Mouse (Mus musculus) stomach, postnatal 0 days (tissue): ENCODE results near the gene Prn. TPM values are rescaled to one million over a fixed set of nuclear protein-coding genes. Genes with fewer than 3 reads are reported as not detected.

Experiments
- ATAC-seq: fragments of 200-750 bp; cut with Nextera tagmentation; 2 replicates; pipeline ENCODE4 v1.8.0; 2017; ENCODE audit not compliant: low FRiP score, low TSS enrichment
- DNase-seq: peaks from one replicate; pipeline ENCODE4 v3.0.0-alpha.2; 2016; ENCODE audit warnings: low spot score
- H3K27ac ChIP-seq: fragments of 300-500 bp; sonication (generic); replicated peaks from 2 replicates; pipeline ENCODE4 v1.5.1; 2014; ENCODE audit warnings: mild to moderate bottlenecking, control low read depth
- H3K27me3 ChIP-seq: fragments of 300-500 bp; sonication (generic); 2 replicates; pipeline ENCODE4 v1.6.1; 2014; ENCODE audit warnings: low read length; ENCODE audit not compliant: control insufficient read depth, insufficient read depth
- H3K36me3 ChIP-seq: fragments of 300-500 bp; sonication (generic); 2 replicates; pipeline ENCODE4 v1.6.1; 2014; ENCODE audit warnings: low read length, mixed read lengths; ENCODE audit not compliant: control insufficient read depth, insufficient read depth
- H3K4me1 ChIP-seq: fragments of 300-500 bp; sonication (generic); replicated peaks from 2 replicates; pipeline ENCODE4 v1.6.1; 2014; ENCODE audit warnings: antibody characterized with exemption; ENCODE audit not compliant: control insufficient read depth, insufficient read depth
- H3K4me2 ChIP-seq: fragments of 300-500 bp; sonication (generic); replicated peaks from 2 replicates; pipeline ENCODE4 v1.6.1; 2014; ENCODE audit warnings: low read depth, mild to moderate bottlenecking, control low read depth, moderate library complexity
- H3K4me3 ChIP-seq: fragments of 300-500 bp; sonication (generic); 2 replicates; pipeline ENCODE4 v1.5.1; 2014; ENCODE audit warnings: low read depth, low read length, control low read depth
- H3K9ac ChIP-seq: fragments of 300-500 bp; sonication (generic); 2 replicates; pipeline ENCODE4 v1.6.1; 2014; ENCODE audit warnings: mild to moderate bottlenecking, low read length, control low read depth, mixed read lengths
- H3K9me3 ChIP-seq: fragments of 300-500 bp; sonication (generic); 2 replicates; pipeline ENCODE4 v1.6.1; 2016; ENCODE audit warnings: low read length; ENCODE audit not compliant: control insufficient read depth
- CTCF ChIP-seq: IDR thresholded peaks from 2 replicates; pipeline ENCODE4 v1.5.1; 2016; ENCODE audit warnings: antibody characterized with exemption, low read depth, mild to moderate bottlenecking, moderate library complexity
- EP300 ChIP-seq: optimal IDR thresholded peaks from 2 replicates; pipeline ENCODE3; 2016; ENCODE audit warnings: antibody characterized with exemption
- WGBS: fragments of 180-500 bp; shearing (Covaris S2); extraction: QIAGEN DNeasy Blood & Tissue Kit; methylation state at CpG from one replicate; pipeline ENCODE4 v1.1.7; 2014; 5-methylcytosine and 5-hydroxymethylcytosine counted together
- polyA plus RNA-seq: library from polyadenylated mRNA; unstranded; fragments of >200 nt; fragmentation: Nextera tagmentation; extraction: Ambion mirVana; gene quantifications from 2 replicates; pipeline ENCODE4 v1.2.1, GENCODE M21; 2015

The Prn gene
- polyA plus RNA-seq, 1 experiment from 2014 or later: 0.17 TPM

DNA sequence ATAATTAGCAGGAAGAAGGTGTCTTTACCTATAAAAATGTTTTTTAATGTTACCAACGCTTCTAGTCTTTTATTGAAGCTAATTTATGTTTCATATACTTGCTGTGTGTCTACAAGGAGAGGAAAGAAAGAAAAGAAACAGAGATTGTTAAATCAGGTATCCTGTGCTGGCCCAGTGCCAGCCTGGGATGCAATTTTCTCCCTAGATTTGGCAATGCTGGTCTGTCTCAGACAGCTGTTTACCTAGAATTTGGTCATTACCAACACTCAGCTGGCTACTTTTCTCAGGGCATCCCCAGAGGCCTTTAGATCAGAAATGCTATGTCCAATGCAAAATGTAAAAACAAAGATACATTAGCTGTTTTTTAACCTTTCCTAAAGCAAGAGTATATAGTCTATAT lies 36.4 kb upstream of the Prn start:
- Histone ChIP-seq H3K27me3 (no peaks in the 10 kb centered on the region), H3K4me2 (no peak overlapping the region), H3K4me1 (no peaks in the 10 kb centered on the region), H3K27ac (no peak overlapping the region), H3K36me3 (no peaks in the 10 kb centered on the region), H3K9ac (no peak overlapping the region), H3K4me3 (no peak overlapping the region), H3K9me3 (no peaks in the 10 kb centered on the region)
- TF ChIP-seq EP300: no peak
- TF ChIP-seq CTCF: no peak
- DNase-seq: no peak
- ATAC-seq: no peak
- WGBS: 67% methylated on average over 1 of the region's 1 CpGs

DNA sequence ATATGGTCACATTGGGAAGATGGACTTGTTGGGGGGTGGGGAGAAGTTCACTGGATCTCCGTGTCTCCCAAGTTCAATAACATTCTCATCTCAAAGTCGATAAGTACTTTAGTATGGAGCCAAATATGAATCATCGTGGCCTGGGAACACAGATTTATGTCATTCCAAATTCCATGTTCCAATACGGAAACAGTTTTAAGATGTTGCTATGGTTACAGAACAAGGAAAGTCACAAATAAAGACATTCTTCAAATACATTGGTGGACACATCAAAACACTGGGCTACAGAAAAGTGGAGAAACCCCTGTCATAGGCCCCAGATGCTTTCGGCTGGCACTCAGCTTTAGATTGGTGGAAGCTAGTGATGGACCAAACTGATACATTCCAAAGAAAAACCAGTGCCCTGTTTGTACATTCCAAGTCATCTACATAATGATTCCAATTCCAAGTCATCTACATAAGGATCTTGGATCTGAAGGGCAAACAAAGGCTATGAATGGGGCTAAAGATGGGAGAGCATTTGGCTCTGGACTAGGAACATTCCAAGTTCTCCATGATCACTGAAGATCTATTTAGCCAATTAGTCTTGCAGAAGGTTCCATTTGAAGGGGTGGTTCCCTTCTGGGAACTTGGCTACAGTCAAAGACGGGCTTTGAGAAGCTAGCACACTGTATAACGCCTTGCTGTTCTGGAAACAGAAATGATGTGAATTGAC lies 33.0 kb upstream of the Prn start:
- Histone ChIP-seq H3K27ac (no peak overlapping the region), H3K27me3 (no peaks in the 10 kb centered on the region), H3K4me1 (no peaks in the 10 kb centered on the region), H3K9me3 (no peaks in the 10 kb centered on the region), H3K4me3 (no peak overlapping the region), H3K4me2 (no peak overlapping the region), H3K36me3 (no peaks in the 10 kb centered on the region), H3K9ac (no peak overlapping the region)
- ATAC-seq (no peak), DNase-seq (no peak)
- TF ChIP-seq EP300: no peak
- TF ChIP-seq CTCF: no peak
- 75% methylated on average over 7 of the region's 7 CpGs for WGBS

DNA sequence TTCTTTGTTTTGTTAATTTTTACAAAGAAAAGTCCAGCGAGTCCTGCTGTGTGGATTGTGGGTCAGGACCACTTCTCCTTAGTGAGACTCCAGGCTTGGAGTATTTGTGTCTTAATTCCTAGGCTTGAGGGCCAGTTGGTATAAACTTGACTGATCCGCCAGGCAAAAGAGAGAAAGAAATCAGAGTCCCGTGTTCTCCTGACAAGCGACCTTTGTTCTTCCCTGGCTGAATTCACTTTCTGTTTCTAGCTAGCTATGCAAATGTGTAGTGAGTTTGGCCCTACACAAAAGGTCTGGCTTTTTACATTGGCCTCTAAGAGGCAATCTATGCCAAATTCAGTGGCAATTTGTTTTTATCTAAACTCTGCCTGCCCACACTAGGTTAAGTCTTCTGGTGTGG lies 28.0 kb upstream of the Prn start:
- TF ChIP-seq CTCF (no peak), EP300 (no peak)
- no peak overlapping the region for H3K27ac ChIP-seq
- H3K36me3 ChIP-seq: no peaks in the 10 kb centered on the region
- H3K9me3 ChIP-seq: no peaks in the 10 kb centered on the region
- H3K9ac ChIP-seq: no peak overlapping the region
- 59% methylated on average over 4 of the region's 4 CpGs for WGBS
- no peak overlapping the region for H3K4me3 ChIP-seq
- ATAC-seq (no peak), DNase-seq (no peak)
- no peaks in the 10 kb centered on the region for H3K27me3 ChIP-seq
- no peak overlapping the region for H3K4me2 ChIP-seq
- no peaks in the 10 kb centered on the region for H3K4me1 ChIP-seq

DNA sequence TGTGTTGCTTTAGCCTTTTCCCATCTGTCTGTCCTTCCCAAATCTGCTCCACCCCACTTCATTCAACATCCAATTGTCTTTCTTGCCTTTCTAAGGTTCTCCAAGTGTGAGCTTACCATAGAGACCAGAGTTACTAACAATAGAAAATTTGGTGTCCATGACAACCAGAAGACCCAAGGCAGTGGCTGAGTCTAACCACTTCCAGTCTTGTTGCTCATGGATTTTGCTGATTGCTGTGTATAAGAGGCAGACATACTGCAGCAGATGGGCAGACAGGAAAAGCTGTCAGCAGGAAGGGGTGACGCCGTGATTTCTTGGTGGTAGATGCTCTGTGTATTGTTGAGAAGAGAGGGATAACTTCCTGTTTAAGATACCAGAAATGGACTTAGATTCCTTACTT lies 26.6 kb upstream of the Prn start:
- Histone ChIP-seq H3K4me3 (no peak overlapping the region), H3K36me3 (no peaks in the 10 kb centered on the region), H3K27ac (no peak overlapping the region), H3K9me3 (no peaks in the 10 kb centered on the region), H3K27me3 (no peaks in the 10 kb centered on the region), H3K9ac (no peak overlapping the region), H3K4me2 (no peak overlapping the region), H3K4me1 (no peaks in the 10 kb centered on the region)
- ATAC-seq (no peak), DNase-seq (no peak)
- TF ChIP-seq EP300 (no peak), CTCF (no peak)
- whole genome bisulfite sequencing: 49% methylated on average over 2 of the region's 2 CpGs

DNA sequence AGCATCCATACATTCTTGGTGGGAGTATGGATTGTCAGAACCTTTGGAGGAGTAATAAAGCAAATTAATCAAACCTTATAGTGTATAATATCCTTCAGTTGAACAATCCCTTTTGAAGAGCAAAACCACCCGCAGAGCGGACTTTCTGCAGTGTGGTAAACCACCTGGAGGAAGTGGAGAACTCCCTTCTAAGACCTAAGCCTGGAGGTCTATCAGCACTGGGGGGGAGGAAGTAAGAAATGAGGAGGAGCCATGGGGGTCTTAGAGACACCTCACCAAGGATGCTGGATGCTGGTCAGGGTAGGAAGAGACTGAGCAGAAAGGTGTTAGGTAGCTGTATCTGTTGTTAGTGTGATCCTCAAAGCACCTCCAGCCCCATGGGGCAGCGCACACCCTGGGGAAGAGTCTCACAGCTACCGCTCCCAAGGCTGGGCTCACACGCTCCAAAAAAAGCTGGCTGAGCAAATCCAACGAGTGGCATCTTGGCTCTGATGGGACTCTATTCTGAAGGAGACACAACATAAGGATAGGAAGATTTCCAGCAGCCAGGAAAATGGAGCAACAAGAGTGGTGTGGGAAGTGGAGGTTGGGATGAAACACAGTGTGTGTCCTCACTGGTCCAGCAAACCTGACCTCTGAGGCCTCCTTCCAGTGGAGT lies 23.1 kb upstream of the Prn start:
- no peak for DNase-seq
- WGBS: 76% methylated on average over 6 of the region's 6 CpGs
- Histone ChIP-seq H3K36me3 (no peaks in the 10 kb centered on the region), H3K4me3 (no peak overlapping the region), H3K9ac (no peak overlapping the region), H3K27me3 (no peaks in the 10 kb centered on the region), H3K9me3 (no peaks in the 10 kb centered on the region), H3K4me1 (no peaks in the 10 kb centered on the region), H3K4me2 (no peak overlapping the region), H3K27ac (no peak overlapping the region)
- TF ChIP-seq EP300 (no peak), CTCF (no peak)
- no peak for ATAC-seq

DNA sequence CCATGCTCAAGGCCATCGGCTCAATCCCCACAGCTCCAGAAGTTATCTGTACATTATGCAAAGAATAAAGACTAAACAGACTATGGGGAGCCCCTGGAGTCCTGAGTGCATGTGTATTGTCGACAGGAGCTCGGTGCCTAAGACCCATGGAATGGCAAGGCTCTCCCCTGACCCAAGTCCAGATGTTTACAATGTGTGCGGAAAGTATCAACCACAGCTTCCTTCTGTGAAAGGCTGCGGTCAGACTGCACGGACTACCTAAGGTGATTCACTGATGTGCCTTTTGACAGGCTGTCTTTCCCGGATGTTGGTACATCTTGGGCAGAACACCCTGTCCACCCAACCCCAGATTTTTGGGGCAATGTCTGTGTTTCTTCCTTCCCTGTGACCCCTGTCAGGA lies 21.5 kb upstream of the Prn start:
- no peak for TF ChIP-seq CTCF
- no peak for TF ChIP-seq EP300
- Histone ChIP-seq H3K9ac (no peak overlapping the region), H3K4me3 (no peak overlapping the region), H3K27ac (no peak overlapping the region), H3K4me1 (no peaks in the 10 kb centered on the region), H3K9me3 (no peaks in the 10 kb centered on the region), H3K4me2 (no peak overlapping the region), H3K36me3 (no peaks in the 10 kb centered on the region), H3K27me3 (no peaks in the 10 kb centered on the region)
- ATAC-seq (no peak), DNase-seq (no peak)
- 48% methylated on average over 7 of the region's 7 CpGs for WGBS
